Mouse (Mus musculus) urinary bladder, postnatal 10 days (tissue): ENCODE data around the gene Topbp1.

Experiments
- DNase-seq: peaks from one replicate; pipeline ENCODE4 v3.0.0; 2022; ENCODE audit warnings: low spot score

Topbp1 gene

DNA sequence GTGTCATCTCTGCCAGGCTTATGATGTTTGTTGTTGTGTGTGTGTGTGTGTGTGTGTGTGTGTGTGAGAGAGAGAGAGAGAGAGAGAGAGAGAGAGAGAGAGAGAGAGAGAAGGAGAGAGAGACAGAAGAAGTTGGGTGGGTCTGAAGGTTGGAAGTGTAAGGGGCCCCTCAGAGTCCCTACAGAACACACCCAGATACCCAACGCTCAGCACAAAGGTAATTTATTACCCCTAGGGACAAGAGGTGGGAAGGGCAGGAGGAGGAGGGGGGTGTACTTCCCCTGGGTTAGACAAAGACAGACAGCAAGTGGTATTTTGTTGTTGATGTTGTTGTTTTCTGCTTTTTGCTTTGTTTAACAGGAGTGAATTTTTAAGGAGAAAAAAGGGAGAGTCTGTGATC is 80.6 kb downstream of the Topbp1 start:
- DNase-seq, result no peak

DNA sequence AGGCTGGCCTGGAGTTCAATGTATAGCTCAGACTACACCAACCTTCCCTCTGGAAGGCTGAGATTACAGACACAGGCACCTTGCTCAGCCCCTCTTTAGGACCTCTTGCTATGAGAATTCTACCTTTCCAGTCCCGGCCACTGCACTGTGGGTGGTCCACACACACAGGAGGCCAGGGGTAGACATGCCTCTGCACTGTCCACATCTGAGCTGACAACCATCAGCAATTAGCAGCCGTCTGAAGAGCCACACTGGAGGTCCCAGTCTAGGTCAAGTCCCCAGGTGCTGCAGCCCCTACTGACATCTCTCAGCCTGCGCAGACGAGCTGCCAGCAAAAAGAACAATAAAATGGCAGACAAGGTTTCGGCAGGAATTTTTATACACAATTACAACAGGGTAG is 81.6 kb downstream of the Topbp1 start:
- no peak for DNase-seq

DNA sequence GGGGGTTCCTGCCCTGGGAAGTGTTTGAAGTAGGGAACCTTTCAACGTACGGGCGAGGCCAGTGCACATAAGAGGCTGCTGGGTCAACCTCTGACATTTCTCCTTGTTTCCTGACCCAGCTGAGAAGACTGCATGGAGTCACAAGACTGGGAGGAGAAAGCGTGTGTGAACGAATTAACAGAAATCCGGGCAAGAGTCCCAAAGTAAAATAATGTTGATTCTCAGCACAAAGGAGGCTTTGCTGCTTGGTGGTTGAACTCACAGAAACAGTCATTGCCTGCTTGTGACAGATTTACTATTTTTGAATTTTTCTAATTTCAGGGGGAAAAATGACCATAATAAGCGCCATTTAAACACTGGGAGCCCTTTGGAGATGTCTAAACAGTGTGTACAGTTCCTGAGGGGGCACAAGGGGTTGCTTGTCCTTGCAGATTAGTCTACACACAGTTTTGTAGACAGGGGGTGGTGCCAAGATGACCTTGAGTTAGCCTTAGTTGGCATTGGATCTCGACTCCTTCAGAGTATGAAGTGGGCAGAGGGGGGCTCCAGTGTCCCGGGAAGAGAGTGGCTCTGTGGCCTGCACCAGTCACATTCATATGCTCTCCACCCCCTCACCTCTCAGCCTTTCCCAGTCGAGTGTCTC is 82.1 kb downstream of the Topbp1 start:
- DNase-seq, result no peak

DNA sequence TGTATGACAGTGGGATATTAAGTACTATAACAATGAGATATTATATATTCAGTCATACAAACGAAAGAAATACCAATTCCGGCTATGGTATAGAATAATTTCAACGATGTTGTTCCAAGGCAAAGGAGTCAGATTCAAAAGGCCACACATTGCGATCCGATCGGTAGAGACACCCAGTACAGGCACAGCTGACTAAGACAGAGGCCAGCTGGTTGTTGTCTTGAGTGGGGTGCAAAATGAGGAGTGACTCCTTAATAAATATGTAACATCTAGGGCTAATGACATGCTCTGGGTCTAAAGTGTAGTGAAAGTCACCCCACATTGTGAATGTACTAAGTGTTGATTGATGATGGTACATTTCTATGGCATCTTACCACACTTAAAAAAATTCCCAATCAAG is 84.2 kb downstream of the Topbp1 start:
- DNase-seq, result no peak

DNA sequence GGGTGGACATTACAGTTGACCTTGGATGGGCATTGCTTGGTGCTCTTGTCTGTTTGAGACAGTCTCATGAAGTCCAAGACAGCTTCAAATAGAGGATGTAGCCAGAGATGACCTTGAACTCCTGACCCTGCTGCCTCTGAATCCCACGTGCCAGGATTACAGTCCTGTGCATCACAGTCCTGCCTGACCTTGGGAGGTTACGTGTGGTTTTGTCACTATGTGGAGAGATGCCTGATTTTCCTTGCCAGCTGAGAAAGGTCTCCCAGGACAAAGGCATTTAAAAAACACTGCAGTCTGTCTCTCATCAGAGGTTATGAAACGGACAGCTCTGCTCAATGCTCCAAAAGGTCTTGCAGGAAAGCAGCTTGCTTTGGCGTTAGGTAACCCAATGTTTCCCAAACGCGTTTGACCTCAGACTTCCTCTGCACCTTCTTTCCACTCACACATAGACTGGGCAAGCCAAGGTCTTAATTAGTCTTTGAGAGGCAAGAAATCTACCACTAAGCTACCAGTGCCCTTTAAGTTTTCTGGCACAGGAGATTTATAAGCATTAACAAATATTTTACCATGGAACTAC is 86.9 kb downstream of the Topbp1 start:
- no peak for DNase-seq

DNA sequence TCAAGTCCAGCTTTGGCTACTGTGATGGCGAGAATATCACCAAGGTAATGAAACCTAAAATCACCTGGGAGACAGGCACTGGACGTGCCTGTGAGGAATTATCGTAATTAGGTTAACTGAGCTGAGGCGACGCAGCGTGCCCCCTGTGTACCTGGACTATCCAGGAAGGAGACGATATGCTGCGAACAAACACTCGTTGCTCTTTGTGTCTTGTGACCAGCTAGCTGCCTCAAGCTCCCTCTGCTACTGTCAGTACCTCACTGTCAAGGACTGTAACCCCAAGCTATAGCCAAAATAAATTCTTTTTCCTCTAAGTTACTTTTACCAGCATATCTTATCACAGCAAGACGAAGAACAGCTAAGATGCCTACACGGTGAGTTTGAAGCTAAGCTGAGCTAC is 88.2 kb downstream of the Topbp1 start:
- DNase-seq, result no peak

DNA sequence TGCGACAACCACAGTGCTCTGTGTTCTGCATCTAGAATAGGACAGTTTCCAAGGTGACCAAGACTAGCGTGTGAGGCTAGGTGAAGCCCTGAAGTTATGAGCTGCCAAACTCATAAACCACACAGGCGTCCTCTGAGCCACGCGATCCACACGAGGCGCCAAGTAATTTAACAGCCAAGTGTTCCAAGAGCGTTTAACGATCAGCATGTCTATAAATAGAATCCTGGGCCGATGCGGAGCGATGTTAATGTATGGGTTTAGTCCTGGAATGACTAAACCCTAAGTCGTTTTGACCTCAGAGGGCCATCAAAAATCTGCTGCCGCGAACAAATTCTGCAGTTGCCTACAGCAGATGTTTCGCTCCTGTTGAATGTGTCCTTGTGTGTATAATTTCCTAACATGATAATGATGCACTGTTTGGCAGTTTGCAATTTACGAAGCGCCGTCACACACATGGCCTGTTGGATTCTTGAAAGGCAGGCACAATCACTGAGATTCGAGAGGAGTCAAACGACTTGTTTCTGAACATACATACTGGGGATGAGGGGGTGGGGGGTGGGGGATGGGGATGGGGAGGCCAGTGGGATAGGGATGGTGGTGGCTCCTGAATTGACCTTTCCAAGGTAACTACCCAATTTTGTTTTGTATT is 93.6 kb downstream of the Topbp1 start:
- no peak for DNase-seq
